Mouse (Mus musculus) C2C12 (cell line): ENCODE results near the gene Kcnh1. TPM values are rescaled to one million over a fixed set of nuclear protein-coding genes. Genes with fewer than 3 reads are reported as not detected.

Experiments used
- H3K27me3 ChIP-seq: one replicate; pipeline ENCODE4 v1.6.1; 2011; ENCODE audit not compliant: control insufficient read depth, insufficient read depth, insufficient read length
- H3K36me3 ChIP-seq: one replicate; pipeline ENCODE4 v1.6.1; 2011; ENCODE audit not compliant: control insufficient read depth, insufficient read depth
- H3K4me3 ChIP-seq: one replicate; pipeline ENCODE4 v1.5.1; 2011; ENCODE audit warnings: mild to moderate bottlenecking, control low read depth; ENCODE audit not compliant: poor library complexity, insufficient read depth, severe bottlenecking
- H3K79me2 ChIP-seq: one replicate; pipeline ENCODE4 v1.6.1; 2011; ENCODE audit not compliant: control insufficient read depth, insufficient read depth
- H3K79me3 ChIP-seq: one replicate; pipeline ENCODE4 v1.6.1; 2011; ENCODE audit warnings: low read depth, control low read depth
- H3ac ChIP-seq: one replicate; pipeline ENCODE3; 2011; ENCODE audit warnings: low read depth; ENCODE audit not compliant: control insufficient read depth, insufficient read length
- CEBPB ChIP-seq: IDR thresholded peaks from one replicate; pipeline ENCODE4 v1.6.1; 2011; ENCODE audit warnings: low read depth, mild to moderate bottlenecking, control low read depth, moderate library complexity
- CTCF ChIP-seq: IDR thresholded peaks from one replicate; pipeline ENCODE4 v1.5.1; 2011; ENCODE audit not compliant: control insufficient read depth, insufficient read depth, insufficient read length
- FOSL1 ChIP-seq: IDR thresholded peaks from one replicate; pipeline ENCODE4 v1.8.0; 2011; ENCODE audit warnings: mild to moderate bottlenecking, low read length; ENCODE audit not compliant: poor library complexity, insufficient read depth, severe bottlenecking
- MAX ChIP-seq: IDR thresholded peaks from one replicate; pipeline ENCODE4 v1.6.1; 2011; ENCODE audit warnings: mild to moderate bottlenecking, control low read depth
- MYOD1 ChIP-seq: IDR thresholded peaks from one replicate; pipeline ENCODE4 v1.6.1; 2011; ENCODE audit warnings: low read depth; ENCODE audit not compliant: control insufficient read depth, insufficient read length
- MYOG ChIP-seq: IDR thresholded peaks from one replicate; pipeline ENCODE4 v1.6.1; 2011; ENCODE audit not compliant: control insufficient read depth, insufficient read length; ENCODE audit errors: extremely low read depth
- USF1 ChIP-seq: IDR thresholded peaks from one replicate; pipeline ENCODE4 v1.6.1; 2011; ENCODE audit warnings: low read depth, mild to moderate bottlenecking, control low read depth, moderate library complexity
- polyA plus RNA-seq: library from polyadenylated mRNA; unstranded; fragments of >200 nt; fragmentation: generic; extraction: Trizol; gene quantifications from one replicate; pipeline ENCODE4 v1.2.1, GENCODE M21; 2012; ENCODE audit warnings: missing spikeins

Gene Kcnh1
- polyA plus RNA-seq, 1 experiment, result 0.04 TPM

- no peaks in the 10 kb centered on the region for H3K79me2 ChIP-seq
These were observed 341.0 kb downstream of the Kcnh1 start for GRCm38 (mm10) chr1:192531490-192532146.

GRCm38 (mm10) chr1:192532212-192532611, 341.6 kb downstream of the Kcnh1 start:
- Histone ChIP-seq H3K36me3 (no peaks in the 10 kb centered on the region), H3ac (no peak overlapping the region), H3K79me2 (no peaks in the 10 kb centered on the region), H3K27me3 (no peaks in the 10 kb centered on the region), H3K79me3 (no peaks in the 10 kb centered on the region), H3K4me3 (no peak overlapping the region)
- TF ChIP-seq FOSL1 (no peak), MYOG (no peak), CEBPB (no peak), CTCF (no peak), MAX (no peak), MYOD1 (no peak), USF1 (no peak)

More at GRCm38 (mm10) chr1:192531490-192532146, 341.0 kb downstream of the Kcnh1 start:
- Histone ChIP-seq H3K27me3 (no peaks in the 10 kb centered on the region), H3ac (no peak overlapping the region), H3K36me3 (no peaks in the 10 kb centered on the region), H3K79me3 (no peaks in the 10 kb centered on the region), H3K4me3 (no peak overlapping the region)
- TF ChIP-seq CEBPB (no peak), CTCF (no peak), USF1 (no peak), MYOD1 (no peak), FOSL1 (no peak), MAX (no peak), MYOG (no peak)

GRCm38 (mm10) chr1:192533016-192533415, 342.4 kb downstream of the Kcnh1 start:
- H3K27me3 ChIP-seq, result no peaks in the 10 kb centered on the region
- no peak overlapping the region for H3ac ChIP-seq
- no peaks in the 10 kb centered on the region for H3K36me3 ChIP-seq
- no peaks in the 10 kb centered on the region for H3K79me2 ChIP-seq
- TF ChIP-seq USF1 (no peak), MYOG (no peak), CEBPB (no peak), MYOD1 (no peak), MAX (no peak), CTCF (no peak), FOSL1 (no peak)
- no peak overlapping the region for H3K4me3 ChIP-seq
- H3K79me3 ChIP-seq, result no peaks in the 10 kb centered on the region

GRCm38 (mm10) chr1:192536440-192536839, 345.9 kb downstream of the Kcnh1 start:
- Histone ChIP-seq H3K79me3 (no peaks in the 10 kb centered on the region), H3K36me3 (no peaks in the 10 kb centered on the region), H3K4me3 (no peak overlapping the region), H3ac (no peak overlapping the region), H3K27me3 (no peaks in the 10 kb centered on the region), H3K79me2 (no peaks in the 10 kb centered on the region)
- TF ChIP-seq CTCF (no peak), CEBPB (no peak), MAX (no peak), FOSL1 (no peak), MYOG (no peak), MYOD1 (no peak), USF1 (no peak)

DNA sequence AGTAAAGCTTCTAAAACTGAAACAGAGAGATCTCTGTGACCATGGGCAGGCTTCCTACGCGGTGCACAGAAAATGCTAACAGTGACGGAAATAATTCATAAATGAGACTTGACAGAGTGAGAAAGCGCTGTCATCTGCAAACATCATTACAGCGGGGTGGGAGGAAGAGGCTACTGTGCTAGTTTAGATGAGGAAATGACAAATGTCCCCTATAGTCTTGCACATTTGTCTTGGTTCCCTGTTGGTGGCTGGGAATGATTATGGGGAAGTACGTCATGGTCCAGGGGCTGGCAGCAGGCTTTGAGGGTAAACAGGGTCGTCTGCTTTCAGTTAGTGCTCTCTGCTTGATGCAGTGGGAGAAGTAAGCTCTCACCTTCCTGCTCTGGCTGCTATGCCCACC, 346.6 kb downstream of the Kcnh1 start:
- Histone ChIP-seq H3ac (no peak overlapping the region), H3K79me2 (no peaks in the 10 kb centered on the region), H3K79me3 (no peaks in the 10 kb centered on the region), H3K36me3 (no peaks in the 10 kb centered on the region), H3K27me3 (no peaks in the 10 kb centered on the region), H3K4me3 (no peak overlapping the region)
- no peak for TF ChIP-seq CEBPB
- no peak for TF ChIP-seq USF1
- TF ChIP-seq FOSL1, result no peak
- no peak for TF ChIP-seq MYOG
- TF ChIP-seq MAX, result no peak
- TF ChIP-seq CTCF, result no peak
- no peak for TF ChIP-seq MYOD1
